Mouse (Mus musculus) embryo, embryonic 10.5 days (tissue): Measurements from ENCODE around the gene Gm765.

Source experiments
- DNase-seq: peaks from one replicate; pipeline ENCODE4 v3.0.0-alpha.2; 2015; ENCODE audit warnings: low spot score

Gm765 gene

GRCm38 (mm10) chr6:98221970-98222369 is 120.6 kb downstream of the Gm765 start:
- DNase-seq = no peak

GRCm38 (mm10) chr6:98212225-98212624 is 130.3 kb downstream of the Gm765 start:
- no peak for DNase-seq

GRCm38 (mm10) chr6:98210237-98210636 is 132.3 kb downstream of the Gm765 start:
- DNase-seq = no peak

- no peak for DNase-seq
These were observed 134.5 kb downstream of the Gm765 start for GRCm38 (mm10) chr6:98208051-98208450.

GRCm38 (mm10) chr6:98198706-98199105 is 143.8 kb downstream of the Gm765 start:
- no peak for DNase-seq

GRCm38 (mm10) chr6:98190745-98191442 is 151.7 kb downstream of the Gm765 start:
- no peak for DNase-seq
